Mouse (Mus musculus): ENCODE measurements around the gene Serping1.

GRCm38 (mm10) chr2:84788316-84788715, 13.1 kb upstream of the Serping1 start:
- TF ChIP-seq POLR2A (IDR thresholded peaks at IDR 0.05; ENCODE audit: extremely low read depth, insufficient read depth, low read length) (no peak), CTCF (IDR thresholded peaks at IDR 0.05; ENCODE audit: extremely low read depth, insufficient read depth, low read length) (no peak)

All from cortical plate, adult 2 months (tissue).